Mouse (Mus musculus): ENCODE data around the gene Olfr541.

GRCm38 (mm10) chr7:140696967-140697366 is at the start of gene Olfr541:
- TF ChIP-seq CTCF (IDR thresholded peaks at IDR 0.05; ENCODE audit: control insufficient read depth, insufficient read depth, insufficient read length) (no peak), USF1 (IDR thresholded peaks at IDR 0.05; ENCODE audit: low read depth) (no peak), CEBPB (IDR thresholded peaks at IDR 0.05; ENCODE audit: low read depth) (no peak), MYOD1 (IDR thresholded peaks at IDR 0.05; ENCODE audit: control insufficient read depth, insufficient read length, low read depth) (no peak), MYOG (IDR thresholded peaks at IDR 0.05; ENCODE audit: control insufficient read depth, extremely low read depth, insufficient read length) (no peak), MAX (IDR thresholded peaks at IDR 0.05) (no peak)

All from C2C12 (cell line).